Mouse (Mus musculus) midbrain, embryonic 14.5 days (tissue): ENCODE measurements around the gene Anks1b. TPM values are rescaled to one million over a fixed set of nuclear protein-coding genes. Genes with fewer than 3 reads are reported as not detected.

Experiments used
- ATAC-seq: fragments of 200-750 bp; cut with Nextera tagmentation; 2 replicates; pipeline ENCODE4 v1.8.0; 2017; ENCODE audit warnings: moderate number of reproducible peaks, moderate library complexity; ENCODE audit not compliant: low FRiP score, low TSS enrichment
- DNase-seq: peaks from one replicate; pipeline ENCODE4 v3.0.0-alpha.2; 2015
- H3K27ac ChIP-seq: fragments of 300-500 bp; sonication (generic); replicated peaks from 2 replicates; pipeline ENCODE4 v1.5.1; 2014; ENCODE audit warnings: mild to moderate bottlenecking, low read depth, low read length, moderate library complexity
- H3K27me3 ChIP-seq: fragments of 300-500 bp; sonication (generic); 2 replicates; pipeline ENCODE4 v1.6.1; 2014; ENCODE audit warnings: low read length, control low read depth, mixed read lengths; ENCODE audit not compliant: control insufficient read depth, insufficient read depth
- H3K36me3 ChIP-seq: fragments of 300-500 bp; sonication (generic); 2 replicates; pipeline ENCODE4 v1.6.1; 2014; ENCODE audit warnings: low read length, control low read depth; ENCODE audit not compliant: control insufficient read depth, insufficient read depth
- H3K4me1 ChIP-seq: fragments of 300-500 bp; sonication (generic); 2 replicates; pipeline ENCODE4 v1.6.1; 2014; ENCODE audit warnings: mild to moderate bottlenecking, antibody characterized with exemption, low read length, control low read depth; ENCODE audit not compliant: control insufficient read depth, insufficient read depth
- H3K4me2 ChIP-seq: fragments of 300-500 bp; sonication (generic); 2 replicates; pipeline ENCODE4 v1.6.1; 2014; ENCODE audit warnings: mild to moderate bottlenecking, low read length, moderate library complexity
- H3K4me3 ChIP-seq: fragments of 300-500 bp; sonication (generic); replicated peaks from 2 replicates; pipeline ENCODE4 v1.5.1; 2014; ENCODE audit warnings: low read depth, low read length
- H3K9ac ChIP-seq: fragments of 300-500 bp; sonication (generic); replicated peaks from 2 replicates; pipeline ENCODE4 v1.6.1; 2014; ENCODE audit warnings: mild to moderate bottlenecking, low read length, moderate library complexity
- H3K9me3 ChIP-seq: fragments of 300-500 bp; sonication (generic); 2 replicates; pipeline ENCODE4 v1.6.1; 2016; ENCODE audit warnings: low read length, control low read depth, mixed read lengths; ENCODE audit not compliant: control insufficient read depth
- WGBS: fragments of 180-500 bp; shearing (Covaris S2); extraction: QIAGEN DNeasy Blood & Tissue Kit; methylation state at CpG from one replicate; pipeline ENCODE4 v1.1.7; 2014; 5-methylcytosine and 5-hydroxymethylcytosine counted together
- polyA plus RNA-seq: library from polyadenylated mRNA; unstranded; fragments of >200 nt; fragmentation: Nextera tagmentation; extraction: Ambion mirVana; gene quantifications from 2 replicates; pipeline ENCODE4 v1.2.1, GENCODE M21; 2014

Gene Anks1b
- polyA plus RNA-seq, 1 experiment from 2014 or later, result 73.1 TPM

DNA sequence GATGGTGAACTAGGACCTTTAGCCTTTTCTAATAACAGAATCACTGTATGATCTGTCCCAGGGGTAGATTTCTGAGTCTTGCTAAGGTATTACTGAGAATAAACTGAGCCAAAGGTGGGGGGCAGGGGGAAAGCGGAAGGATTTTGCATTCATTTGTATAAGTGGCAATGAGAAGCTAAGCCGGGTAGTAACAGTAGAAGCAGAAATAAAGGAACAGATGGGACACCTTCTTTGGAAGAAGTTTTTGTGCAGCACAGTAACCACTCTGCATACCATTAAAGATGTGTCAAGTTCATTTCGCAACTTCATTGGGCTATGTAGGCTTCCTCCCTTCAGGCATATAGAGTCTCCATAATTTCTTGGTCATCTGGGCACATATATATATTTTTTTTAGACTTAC lies 804.1 kb downstream of the Anks1b start:
- WGBS, result 75% methylated on average over 3 of the region's 3 CpGs
- ATAC-seq, result no peak

DNA sequence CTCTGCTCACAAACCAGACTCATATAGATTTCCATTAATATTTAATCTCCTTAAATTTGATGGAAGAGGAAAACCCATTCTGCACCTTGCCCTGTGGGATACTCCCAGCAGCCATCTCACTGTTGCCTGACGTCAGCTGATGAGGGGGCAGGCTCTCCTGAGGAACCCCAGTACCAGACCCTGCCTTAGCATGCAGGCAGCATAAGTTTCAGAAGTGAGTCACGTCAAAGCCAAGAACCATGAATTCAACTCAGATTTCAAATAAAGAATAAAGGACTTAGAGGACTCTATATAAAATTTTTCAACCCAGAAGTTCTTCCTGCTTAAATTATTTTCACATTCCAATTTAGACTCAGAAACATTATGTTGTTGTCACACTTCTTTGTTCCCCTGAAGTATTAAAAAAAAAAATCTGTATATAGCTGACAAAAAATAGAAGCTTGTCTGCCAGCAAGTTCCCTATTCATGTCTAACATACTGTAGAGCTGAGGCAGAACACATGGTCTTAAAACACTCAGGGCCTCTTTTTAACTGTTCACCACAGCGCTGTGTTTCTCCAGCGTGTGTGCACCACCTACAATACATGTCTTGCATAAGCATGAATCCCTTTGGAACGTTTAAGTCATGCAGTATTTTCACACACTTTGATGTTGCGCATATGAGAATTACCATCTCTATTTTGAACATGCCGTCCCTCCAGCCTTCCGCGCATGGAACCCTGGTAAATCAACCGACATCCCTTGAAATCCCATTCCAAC lies 806.6 kb downstream of the Anks1b start:
- H3K9me3 ChIP-seq, result no peaks in the 10 kb centered on the region
- DNase-seq, result no peak
- no peak overlapping the region for H3K4me3 ChIP-seq
- ATAC-seq, result no peak
- WGBS, result 68% methylated on average over 10 of the region's 10 CpGs
- H3K4me2 ChIP-seq, result no peak overlapping the region
- H3K27ac ChIP-seq, result no peak overlapping the region
- no peaks in the 10 kb centered on the region for H3K27me3 ChIP-seq
- H3K9ac ChIP-seq, result no peak overlapping the region
- H3K4me1 ChIP-seq, result no peaks in the 10 kb centered on the region
- no peaks in the 10 kb centered on the region for H3K36me3 ChIP-seq

More for the DNA sequence above, 804.1 kb downstream of the Anks1b start:
- DNase-seq, result no peak
- Histone ChIP-seq H3K4me3 (no peak overlapping the region), H3K27ac (no peak overlapping the region), H3K4me1 (no peaks in the 10 kb centered on the region), H3K36me3 (no peaks in the 10 kb centered on the region), H3K4me2 (no peak overlapping the region), H3K9ac (no peak overlapping the region), H3K9me3 (no peaks in the 10 kb centered on the region), H3K27me3 (no peaks in the 10 kb centered on the region)

DNA sequence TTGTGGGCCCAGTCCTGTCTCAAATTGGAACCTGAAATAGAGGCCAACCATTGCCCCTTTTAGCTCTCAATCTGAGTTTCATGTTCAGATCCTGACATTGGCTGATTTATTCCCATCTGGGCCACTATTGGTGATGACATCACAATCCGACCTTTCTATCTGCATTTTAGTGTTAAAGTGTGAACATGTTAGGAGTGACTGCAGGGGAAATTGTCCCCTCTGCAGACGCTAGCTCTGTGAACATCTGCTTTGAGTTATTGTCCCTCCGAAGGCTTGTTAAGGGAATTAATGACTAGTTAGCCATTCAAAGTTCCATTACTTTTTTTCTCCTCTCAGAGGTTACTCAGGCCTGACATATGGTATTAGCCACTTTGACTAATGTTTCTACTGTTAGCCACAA lies 810.5 kb downstream of the Anks1b start:
- Histone ChIP-seq H3K36me3 (no peaks in the 10 kb centered on the region), H3K4me1 (no peaks in the 10 kb centered on the region), H3K27me3 (no peaks in the 10 kb centered on the region), H3K9me3 (no peaks in the 10 kb centered on the region), H3K9ac (no peak overlapping the region), H3K27ac (no peak overlapping the region), H3K4me2 (no peak overlapping the region), H3K4me3 (no peak overlapping the region)
- no peak for DNase-seq
- WGBS, result 73% methylated on average over 3 of the region's 3 CpGs
- no peak for ATAC-seq

DNA sequence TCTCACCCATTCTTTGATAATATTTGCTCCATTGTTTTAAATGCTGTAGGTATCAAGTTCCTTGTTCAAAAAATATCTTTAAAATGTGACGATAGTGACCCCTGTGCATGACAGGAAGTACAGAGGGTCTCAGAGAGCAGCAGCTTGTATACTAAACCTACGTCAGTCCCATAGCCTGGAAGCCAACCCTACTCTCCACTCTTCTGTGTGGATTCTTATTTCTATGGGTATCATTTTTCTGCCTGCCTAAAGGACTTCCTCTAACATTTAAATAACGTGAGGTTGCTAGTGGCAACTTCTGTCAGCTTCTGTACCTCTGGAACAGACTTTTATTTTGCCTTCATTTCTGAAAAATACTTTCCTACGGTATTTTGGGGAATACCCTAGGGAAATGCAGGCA lies 812.1 kb downstream of the Anks1b start:
- Histone ChIP-seq H3K27ac (no peak overlapping the region), H3K9me3 (no peaks in the 10 kb centered on the region), H3K9ac (no peak overlapping the region), H3K36me3 (no peaks in the 10 kb centered on the region), H3K4me2 (no peak overlapping the region), H3K27me3 (no peaks in the 10 kb centered on the region), H3K4me1 (no peaks in the 10 kb centered on the region), H3K4me3 (no peak overlapping the region)
- ATAC-seq (no peak), DNase-seq (no peak)
- WGBS, result 85% methylated on average over 4 of the region's 4 CpGs

DNA sequence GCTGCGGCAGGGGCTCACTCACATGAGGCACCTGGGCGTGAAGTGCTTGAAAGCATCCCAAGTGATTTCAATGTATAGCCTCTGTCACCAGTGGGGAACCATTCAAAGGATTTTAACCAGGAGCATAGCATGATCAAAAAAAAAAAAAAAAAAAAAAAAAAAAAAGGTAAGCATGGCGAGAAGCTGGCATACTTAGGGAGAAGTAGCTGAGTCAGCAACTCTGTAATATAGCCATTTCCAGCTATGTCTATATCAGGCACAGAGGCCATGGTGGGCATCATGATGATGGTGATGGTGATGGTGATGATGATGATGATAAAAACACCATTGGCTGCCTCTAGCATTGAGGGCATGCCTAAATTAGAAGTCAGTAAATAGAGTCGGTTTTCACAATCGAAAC lies 814.8 kb downstream of the Anks1b start:
- Histone ChIP-seq H3K36me3 (no peaks in the 10 kb centered on the region), H3K4me3 (no peak overlapping the region), H3K9me3 (no peaks in the 10 kb centered on the region), H3K4me2 (no peak overlapping the region), H3K27me3 (no peaks in the 10 kb centered on the region), H3K4me1 (no peaks in the 10 kb centered on the region), H3K9ac (no peak overlapping the region), H3K27ac (no peak overlapping the region)
- ATAC-seq (no peak), DNase-seq (no peak)
- 96% methylated on average over 5 of the region's 5 CpGs for WGBS

DNA sequence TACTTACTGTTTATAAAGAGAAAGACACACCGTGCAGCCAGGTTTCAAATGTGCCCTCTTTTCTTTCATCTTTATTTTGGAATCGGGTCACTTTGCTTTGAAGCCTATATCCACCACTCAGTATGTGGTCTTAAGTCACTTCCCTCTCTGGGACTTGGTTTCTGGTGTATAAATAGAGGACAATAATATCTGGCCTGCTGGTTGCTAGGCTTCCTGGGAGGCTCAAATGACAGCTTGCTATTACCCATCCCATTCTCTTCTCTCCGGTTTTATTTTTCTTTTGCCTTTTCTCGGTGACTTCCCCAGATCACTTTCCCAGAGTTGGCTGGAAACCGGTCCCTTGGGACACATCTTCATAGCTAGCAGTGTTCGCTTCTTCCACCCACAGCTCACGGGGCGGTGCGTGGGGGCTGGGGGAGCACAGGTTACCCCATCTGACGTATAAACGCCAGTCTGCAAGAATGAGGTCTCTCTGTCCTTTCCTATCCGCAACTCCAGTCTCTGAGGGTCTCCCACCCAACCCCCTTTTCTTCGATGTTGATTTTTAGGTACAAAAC lies 815.5 kb downstream of the Anks1b start:
- H3K9ac ChIP-seq, result no peak overlapping the region
- no peaks in the 10 kb centered on the region for H3K27me3 ChIP-seq
- 0 out of 2 replicates have a peak overlapping the region, but pooled peaks have one; percentile 8 for H3K27ac ChIP-seq
- no peaks in the 10 kb centered on the region for H3K4me1 ChIP-seq
- no peak overlapping the region for H3K4me2 ChIP-seq
- H3K9me3 ChIP-seq, result no peaks in the 10 kb centered on the region
- 77% methylated on average over 13 of the region's 13 CpGs for WGBS
- H3K36me3 ChIP-seq, result no peaks in the 10 kb centered on the region
- H3K4me3 ChIP-seq, result no peak overlapping the region
- ATAC-seq (no peak), DNase-seq (no peak)

DNA sequence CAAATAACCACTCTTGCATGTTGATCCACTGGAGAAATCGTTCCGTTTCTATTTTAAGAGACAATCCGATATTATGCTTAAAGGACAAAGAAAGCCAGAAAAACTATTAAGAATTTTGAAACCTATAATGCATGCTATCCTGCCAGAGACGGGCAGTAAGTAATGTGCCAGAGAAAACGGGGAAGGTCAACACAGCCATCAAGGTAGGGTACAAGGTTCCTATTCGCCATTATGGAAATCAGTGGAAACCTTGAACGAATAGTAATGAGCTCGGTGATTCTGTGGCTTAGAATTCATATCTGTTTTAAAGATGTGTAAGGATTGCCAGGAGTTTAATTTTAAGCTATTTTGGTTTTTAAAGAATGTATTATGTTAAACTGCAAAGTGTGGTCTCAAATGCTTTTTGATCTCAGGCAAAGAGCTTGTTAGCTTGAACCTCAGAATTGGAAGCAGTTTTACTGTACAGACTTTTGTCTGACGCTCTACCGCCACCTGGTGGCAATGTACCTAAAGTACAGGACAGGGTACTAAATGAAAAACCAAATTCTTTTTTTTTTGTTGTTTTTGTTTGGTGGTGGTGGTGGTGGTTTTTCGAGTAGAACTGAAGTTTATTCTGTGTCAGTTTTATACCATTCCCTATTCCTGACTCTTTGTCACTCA lies 816.7 kb downstream of the Anks1b start:
- Histone ChIP-seq H3K27me3 (no peaks in the 10 kb centered on the region), H3K27ac (no peak overlapping the region), H3K9me3 (no peaks in the 10 kb centered on the region), H3K4me2 (no peak overlapping the region), H3K36me3 (no peaks in the 10 kb centered on the region), H3K4me3 (no peak overlapping the region), H3K4me1 (no peaks in the 10 kb centered on the region), H3K9ac (no peak overlapping the region)
- 53% methylated on average over 11 of the region's 11 CpGs for WGBS
- ATAC-seq, result no peak; the same call in 1 of the 2 replicates
- DNase-seq, result peak; percentile 92

DNA sequence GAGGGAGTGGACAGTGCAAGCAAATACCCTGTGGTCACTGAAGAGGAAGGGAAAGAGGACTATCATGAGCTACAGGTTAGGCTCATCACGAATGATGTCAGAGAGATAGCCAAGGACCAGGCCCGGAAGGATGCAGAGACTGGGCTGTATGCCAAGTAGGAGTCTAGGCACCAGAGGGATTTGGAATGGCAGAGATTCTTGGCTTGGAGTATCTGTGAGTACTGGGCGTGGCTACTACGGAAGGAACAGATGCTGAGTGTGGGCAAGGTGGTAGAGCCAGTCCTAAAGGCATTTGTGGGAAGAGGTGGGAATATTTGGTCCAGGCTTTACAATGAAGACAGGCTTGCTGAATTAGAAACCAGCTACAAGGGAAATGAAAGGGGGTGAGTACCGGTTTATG lies 823.4 kb downstream of the Anks1b start:
- no peak for DNase-seq
- ATAC-seq, result no peak
- 82% methylated on average over 5 of the region's 5 CpGs for WGBS

More for the DNA sequence above, 823.4 kb downstream of the Anks1b start:
- Histone ChIP-seq H3K4me1 (0 out of 2 replicates have a peak, but pooled peaks cover 3% of the 10 kb centered on the region), H3K9me3 (no peaks in the 10 kb centered on the region), H3K4me3 (no peak overlapping the region), H3K9ac (no peak overlapping the region), H3K36me3 (no peaks in the 10 kb centered on the region), H3K27ac (no peak overlapping the region), H3K27me3 (no peaks in the 10 kb centered on the region), H3K4me2 (no peak overlapping the region)
